Mouse (Mus musculus) megakaryocyte progenitor cell, adult 5-6 weeks (primary cell): ENCODE measurements around the gene Ttk. TPM values are rescaled to one million over a fixed set of nuclear protein-coding genes. Genes with fewer than 3 reads are reported as not detected.

Source experiments
- ATAC-seq: replicated peaks from 2 replicates; pipeline ENCODE4 v1.8.0; 2016; ENCODE audit warnings: mild to moderate bottlenecking, moderate TSS enrichment, inconsistent platforms; ENCODE audit not compliant: poor library complexity
- total RNA-seq, 2 experiments: library from RNA; stranded (forward) in 1 of 2; stranded (reverse) in 1 of 2; fragments of 157-497, 149-512 nt in 1 of 2; fragments of 200-1000 nt in 1 of 2; gene quantifications; 2 replicates each; pipeline versions ENCODE4 v1.2.3 to v1.2.4; 2015 to 2017

Gene Ttk
- total RNA-seq (2015), result 34.9 and 36.0 TPM in 2 replicates
- 52.1 and 56.1 TPM in 2 replicates for total RNA-seq (2017)

DNA sequence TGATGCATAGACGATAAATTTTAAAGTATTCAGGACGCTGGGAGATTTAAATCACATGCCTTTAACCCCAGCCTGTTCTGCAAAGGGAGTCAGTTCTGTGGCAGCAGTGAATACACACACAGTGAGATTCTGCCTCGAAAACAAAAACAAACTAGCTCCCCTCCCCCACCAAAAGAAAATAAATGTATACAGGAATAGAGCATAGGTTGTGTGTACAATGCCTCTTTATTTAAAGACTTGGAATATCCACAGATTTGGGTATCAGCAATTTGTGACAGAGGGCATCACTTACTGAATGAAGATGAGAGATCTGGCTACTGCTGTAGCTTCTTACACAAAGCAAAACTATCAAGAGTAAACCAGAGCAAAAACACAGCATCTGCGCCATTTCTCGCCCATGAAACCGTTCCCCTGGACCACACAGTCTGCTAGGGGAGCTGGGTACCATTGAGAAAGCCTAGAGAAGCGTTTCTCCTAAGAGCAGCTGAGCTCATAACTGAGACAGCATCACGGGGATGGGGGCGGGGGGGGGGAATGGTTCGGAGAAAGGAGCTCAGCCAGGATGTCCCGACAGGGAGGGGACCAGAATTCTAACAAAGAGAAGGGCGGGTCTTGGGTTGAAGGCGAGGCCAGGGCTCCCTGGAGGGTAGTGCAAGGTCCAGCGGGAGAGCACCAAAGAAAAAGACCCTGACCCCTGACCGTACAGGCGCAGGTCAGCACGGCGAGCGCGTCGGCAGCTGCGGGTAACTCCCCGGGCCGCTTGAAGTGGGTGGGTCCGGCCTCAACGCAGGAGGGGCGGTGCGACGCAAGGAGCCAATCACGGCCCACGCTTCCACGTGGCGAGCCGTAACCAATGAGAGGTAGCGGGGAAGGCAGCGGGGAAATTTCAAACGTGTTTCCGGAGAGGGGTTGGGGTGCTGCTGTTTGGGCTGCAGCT lies at the start of gene Ttk:
TSS of gene Ttk (plus strand) at position 879 of the 937 bp plus-strand sequence.
- peak; percentile 94 for ATAC-seq

GRCm38 (mm10) chr9:83785501-83785900 lies 49.0 kb upstream of the Ttk start:
- no peak for ATAC-seq

DNA sequence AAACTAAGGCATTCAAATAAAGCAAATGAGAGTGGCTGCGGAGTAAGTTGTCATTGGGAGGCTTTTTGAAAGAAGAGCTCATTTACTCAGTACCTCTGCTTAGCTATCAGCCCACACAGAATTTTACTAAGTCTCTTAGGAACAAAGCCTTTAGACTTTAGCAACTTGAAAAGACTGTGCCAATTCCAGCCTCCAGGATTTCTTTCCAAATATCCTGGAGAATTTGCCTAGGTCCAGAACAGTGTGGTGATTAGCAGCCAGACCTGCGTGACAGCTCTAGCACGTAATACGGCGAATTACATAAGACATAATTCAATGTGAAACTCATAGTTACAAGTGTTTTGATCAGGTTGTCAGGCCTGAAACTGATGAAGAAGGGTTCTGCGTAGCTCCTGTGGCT lies 45.2 kb upstream of the Ttk start:
- no peak for ATAC-seq

DNA sequence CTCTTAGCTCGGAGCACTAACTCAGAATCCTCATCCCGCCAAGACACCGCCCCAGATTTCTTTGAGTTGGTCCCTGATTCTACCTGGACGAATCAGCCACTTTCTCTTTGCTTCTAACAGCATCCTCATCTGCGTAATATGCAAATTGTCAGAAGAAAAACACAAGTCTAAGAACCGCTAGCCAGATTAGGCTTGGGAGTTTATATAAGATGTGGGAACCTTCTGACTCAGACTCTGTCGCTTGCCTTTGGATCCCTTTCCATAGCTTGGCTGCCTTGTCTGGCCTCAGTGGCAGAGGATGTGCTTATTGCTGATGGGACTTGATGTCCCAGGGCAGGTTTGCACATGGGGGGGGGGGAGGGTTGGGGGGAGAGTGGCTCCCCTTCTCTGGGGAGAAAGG lies 37.6 kb upstream of the Ttk start:
- ATAC-seq, result no peak

GRCm38 (mm10) chr9:83797898-83798297 lies 36.6 kb upstream of the Ttk start:
- no peak for ATAC-seq

DNA sequence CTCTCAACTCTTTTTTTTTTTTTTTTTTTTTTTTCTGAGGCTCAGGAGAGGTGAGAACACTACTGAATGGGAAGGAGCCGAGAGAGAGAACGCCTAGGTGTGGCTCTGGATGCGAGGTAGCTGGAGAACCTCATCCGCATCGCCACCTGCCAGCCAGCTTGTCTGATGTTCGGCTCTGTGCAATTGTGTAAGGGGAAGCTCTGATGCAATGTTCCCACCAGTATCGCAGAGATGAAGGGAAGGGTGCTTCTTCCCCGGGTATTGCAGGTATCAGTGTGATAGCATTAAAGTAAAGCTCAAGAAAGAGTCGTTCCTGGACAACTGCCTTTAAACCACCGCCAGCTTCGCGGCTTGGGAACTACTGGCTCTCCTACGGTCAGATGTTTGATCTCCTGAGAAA lies 30.1 kb upstream of the Ttk start:
- ATAC-seq, result peak; percentile 43; the same call in 1 of the 2 replicates

- ATAC-seq, result peak; percentile 41; the same call in 1 of the 2 replicates
Observed at GRCm38 (mm10) chr9:83805164-83805976, 29.1 kb upstream of the Ttk start.

DNA sequence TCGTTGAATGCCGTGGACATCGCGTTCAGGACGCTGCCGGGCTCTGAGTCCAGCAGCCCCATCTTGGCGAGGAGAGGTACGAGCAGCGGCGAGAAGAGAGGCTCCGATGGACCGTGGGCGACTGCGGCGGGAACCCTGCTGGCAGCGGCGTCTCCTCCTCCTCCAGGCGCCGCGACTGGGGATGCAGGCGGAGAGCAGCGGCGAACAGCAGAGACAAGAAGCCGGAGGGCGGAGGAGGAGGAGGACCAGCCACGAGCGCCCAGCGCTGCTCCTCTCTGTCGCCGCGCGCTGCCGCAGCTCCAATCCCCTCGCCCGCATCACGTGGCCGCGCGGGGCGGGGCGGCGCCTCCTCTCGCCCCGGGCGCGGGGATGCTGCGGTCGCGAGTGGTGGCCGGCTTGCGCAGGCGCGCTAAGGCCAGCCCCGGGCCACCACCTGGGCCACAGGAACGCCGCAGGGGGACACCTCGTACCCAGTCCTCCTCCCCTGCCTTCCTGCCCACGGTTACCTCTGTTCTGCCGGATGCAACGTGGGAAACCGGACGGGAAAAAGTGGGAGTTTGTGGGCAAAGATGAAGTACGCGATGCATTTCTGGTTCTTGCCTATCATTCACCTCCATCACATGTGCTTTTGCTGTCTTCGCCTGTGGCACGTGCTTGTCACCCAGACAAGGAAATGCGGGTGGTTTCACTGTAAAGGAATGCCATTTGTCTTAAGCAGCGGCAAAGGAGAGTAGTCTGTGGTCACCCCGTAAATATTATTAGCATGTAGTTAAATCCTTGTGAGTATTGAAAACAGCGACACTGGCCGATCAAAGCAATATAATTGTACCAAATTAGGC lies 28.3 kb upstream of the Ttk start, which contains the start of gene Elovl4:
TSS of gene Elovl4 (minus strand) at position 301 of the 839 bp plus-strand sequence.
- peak; percentile 56 for ATAC-seq

DNA sequence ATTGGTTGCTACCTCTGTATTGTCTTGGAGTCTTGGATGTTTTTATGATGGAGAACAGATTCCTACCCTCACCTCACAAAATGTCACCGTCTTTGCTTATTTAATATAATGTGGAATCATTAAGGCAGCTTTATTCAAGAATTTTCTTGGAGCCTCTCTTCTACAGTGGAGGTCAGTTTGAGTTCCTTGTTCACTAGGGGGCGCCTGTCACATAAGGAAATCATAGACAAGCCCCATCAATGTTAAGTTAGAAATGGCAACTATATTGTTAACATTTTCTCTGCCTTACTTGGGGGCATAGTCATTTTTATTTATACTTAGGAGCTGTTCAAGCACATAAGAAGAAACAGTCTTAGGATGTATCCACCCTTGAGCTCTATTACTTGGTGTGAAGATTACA lies 26.9 kb upstream of the Ttk start:
- ATAC-seq, result peak; percentile 58

DNA sequence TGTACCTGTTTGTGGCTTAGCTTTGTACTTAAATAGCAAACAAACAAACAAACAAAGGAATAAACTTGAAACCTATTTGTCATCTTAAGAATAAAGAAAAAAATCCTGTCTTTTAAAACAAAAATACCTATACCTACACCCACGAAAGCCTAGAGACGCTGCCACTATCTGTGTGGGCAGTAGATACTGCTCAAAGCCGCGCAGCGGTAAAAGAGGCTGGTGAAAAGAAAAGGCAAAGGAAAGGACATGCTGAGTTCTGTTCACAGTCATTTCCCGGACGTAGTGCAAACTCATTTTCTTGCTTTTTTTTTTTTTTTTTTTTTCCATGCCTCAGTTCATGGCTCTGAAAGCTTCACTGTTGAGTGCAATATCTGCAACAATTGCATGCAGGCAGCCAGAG lies 15.3 kb upstream of the Ttk start:
- no peak for ATAC-seq

- no peak for ATAC-seq
Observed at GRCm38 (mm10) chr9:83820976-83821375, 13.5 kb upstream of the Ttk start.

- ATAC-seq, result no peak
Observed at GRCm38 (mm10) chr9:83822925-83823324, 11.6 kb upstream of the Ttk start.

GRCm38 (mm10) chr9:83829896-83830295 lies 4.6 kb upstream of the Ttk start:
- no peak for ATAC-seq

DNA sequence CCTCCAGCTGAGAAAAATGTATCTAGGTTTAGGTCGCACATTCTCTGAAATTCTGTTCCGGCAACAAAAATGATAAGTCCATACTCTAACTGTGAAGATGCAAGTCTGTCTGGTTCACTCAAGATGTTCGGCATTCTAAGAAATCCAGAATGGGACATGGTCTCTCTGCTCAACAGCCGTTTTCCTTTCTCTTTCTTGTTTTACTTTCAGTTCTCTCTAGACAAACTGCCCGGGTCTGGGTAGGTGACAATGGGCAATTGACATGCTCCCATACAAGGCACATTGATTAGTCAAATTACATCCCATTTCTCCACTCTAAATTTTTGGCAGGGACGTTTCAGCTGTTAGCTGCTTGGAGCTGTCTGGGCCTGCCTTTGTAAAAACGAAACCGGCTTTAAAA lies 3.3 kb upstream of the Ttk start:
- no peak for ATAC-seq

- peak; percentile 45; the same call in 1 of the 2 replicates for ATAC-seq
Observed at GRCm38 (mm10) chr9:83834748-83835313, 342 bp downstream of the Ttk start.

DNA sequence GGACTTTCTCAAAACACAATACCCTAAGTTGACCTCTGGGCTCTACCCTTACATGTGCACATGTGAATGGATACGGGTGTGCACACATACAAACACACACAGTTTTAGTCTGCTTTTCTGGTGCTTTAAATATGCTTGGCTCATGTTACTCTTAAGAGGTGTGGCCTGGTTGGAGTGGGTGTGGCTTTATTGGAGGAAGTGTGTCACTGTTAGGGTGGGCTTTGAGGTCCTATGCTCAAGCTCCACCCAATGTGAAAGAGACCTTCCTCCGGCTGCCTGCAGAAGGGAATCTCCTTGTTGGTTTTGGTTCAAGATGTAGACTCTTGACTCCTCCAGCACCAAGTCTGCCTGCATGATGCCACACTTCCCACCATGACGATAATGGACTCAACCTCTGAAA lies 18.0 kb downstream of the Ttk start:
- ATAC-seq, result no peak

GRCm38 (mm10) chr9:83865165-83865564 lies 30.7 kb downstream of the Ttk start:
- ATAC-seq, result peak; percentile 81

GRCm38 (mm10) chr9:83882191-83882590 lies 47.7 kb downstream of the Ttk start:
- no peak for ATAC-seq

DNA sequence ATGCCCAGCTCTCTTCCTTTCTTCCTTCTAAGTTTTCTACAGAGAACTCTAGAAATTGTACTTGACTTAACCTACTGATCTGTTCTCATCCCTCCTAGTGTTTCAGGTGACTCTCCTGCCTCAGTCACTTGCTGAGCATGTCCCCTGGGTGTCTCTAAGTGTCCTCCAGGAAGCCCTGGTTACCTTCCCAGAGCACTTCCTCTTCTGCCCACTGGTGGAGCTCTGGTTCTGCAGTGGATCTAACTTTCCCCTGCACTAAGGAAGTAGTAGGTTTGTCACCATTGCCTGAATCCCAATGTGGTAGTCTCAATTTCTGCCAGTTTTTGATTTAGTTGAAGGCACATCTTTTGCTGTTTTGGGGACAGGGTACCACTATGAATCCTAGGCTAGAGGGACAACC lies 51.7 kb downstream of the Ttk start:
- peak; percentile 85 for ATAC-seq

DNA sequence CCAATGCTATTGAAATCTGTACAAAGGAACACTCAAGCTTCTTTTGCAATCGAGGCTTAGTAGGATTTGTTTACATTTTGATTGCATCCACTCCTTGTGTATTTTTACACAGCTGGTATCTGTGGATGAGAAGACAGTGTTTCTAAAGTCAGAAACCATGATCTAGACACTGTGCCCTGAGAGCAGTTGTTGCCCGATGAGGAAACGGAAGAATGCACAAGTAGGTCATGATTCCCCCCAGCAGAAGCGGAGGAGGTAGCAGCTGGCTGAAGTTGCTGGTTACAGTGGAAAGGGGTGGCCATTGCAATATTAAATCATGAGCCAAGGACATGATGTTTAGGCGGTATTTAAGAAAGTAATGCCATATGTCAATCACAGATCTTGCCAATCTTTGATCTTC lies 53.7 kb downstream of the Ttk start:
- no peak for ATAC-seq
